Mouse (Mus musculus) frontal cortex, adult 2 months (tissue): ENCODE measurements around the gene Lsp1. TPM values are rescaled to one million over a fixed set of nuclear protein-coding genes. Genes with fewer than 3 reads are reported as not detected.

Experiments used
- DNase-seq, 2 experiments: peaks; one replicate each; pipeline ENCODE4 v3.0.0; 2022; ENCODE audit warnings: low spot score in 1 of 2; ENCODE audit errors: extremely low spot score in 1 of 2
- polyA plus RNA-seq: library from polyadenylated mRNA; depleted of rRNA; stranded (reverse); fragments of >200 nt; gene quantifications from 2 replicates; pipeline ENCODE4 v1.2.3, GENCODE M21; 2012

The Lsp1 gene
- polyA plus RNA-seq, 1 experiment, result 11.0 TPM

DNA sequence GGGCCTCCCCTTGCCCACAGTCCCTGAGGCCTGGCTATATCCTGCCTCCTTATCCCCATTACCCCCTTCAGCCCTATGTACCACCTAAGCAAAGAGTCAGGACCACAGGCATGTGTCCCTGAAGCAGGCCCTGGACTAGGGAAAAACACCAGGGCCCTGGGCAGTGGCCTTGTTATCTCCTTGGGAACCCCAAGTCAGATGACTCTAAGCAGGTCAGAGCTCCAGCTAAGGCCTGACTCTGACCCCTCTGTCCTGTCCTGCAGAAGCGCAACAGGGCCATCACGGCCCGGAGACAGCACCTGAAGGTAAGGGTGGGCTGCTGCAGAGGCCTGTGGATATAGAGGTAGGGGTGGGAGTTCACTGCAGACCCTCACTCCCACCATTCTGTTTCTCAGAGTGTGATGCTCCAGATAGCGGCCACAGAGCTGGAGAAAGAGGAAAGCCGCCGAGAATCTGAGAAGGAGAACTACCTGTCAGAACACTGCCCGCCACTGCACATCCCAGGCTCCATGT lies 17.6 kb upstream of the Lsp1 start:
- no peak for DNase-seq

DNA sequence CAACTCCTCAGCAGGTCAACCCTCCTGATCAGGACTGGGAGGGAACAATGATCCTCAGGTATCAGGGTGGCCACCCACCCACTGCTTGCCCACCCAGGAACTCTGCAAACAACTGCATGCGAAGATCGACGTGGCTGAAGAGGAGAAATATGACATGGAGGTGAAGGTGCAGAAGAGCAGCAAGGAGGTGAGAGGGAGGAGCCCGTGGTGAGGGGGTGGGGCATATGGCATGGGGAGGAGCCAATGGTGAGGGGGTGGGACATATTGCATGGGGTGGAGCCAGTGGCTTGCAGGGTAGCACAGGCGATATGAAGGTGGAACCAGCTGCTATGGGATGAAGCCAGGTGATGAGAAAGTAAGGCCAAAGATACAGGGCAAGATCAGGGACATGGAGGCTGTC lies 17.1 kb upstream of the Lsp1 start:
- no peak for DNase-seq

DNA sequence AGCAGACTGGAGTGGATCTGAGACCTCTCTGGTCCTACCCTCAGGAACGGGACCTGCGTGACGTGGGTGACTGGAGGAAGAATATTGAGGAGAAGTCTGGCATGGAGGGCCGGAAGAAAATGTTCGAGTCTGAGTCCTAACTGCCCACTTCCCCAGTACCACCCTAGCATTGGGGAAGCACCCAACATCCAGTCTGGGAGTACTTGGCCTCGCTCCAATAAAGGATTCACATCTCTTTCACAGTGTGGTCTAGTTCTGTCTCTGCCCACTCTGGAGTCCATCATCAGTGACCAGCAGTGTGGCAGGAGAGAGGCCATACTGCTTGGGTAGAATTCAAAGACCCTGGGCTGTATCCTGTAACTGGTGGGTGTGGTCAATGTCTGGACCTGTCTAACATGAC lies 16.4 kb upstream of the Lsp1 start:
- no peak for DNase-seq

DNA sequence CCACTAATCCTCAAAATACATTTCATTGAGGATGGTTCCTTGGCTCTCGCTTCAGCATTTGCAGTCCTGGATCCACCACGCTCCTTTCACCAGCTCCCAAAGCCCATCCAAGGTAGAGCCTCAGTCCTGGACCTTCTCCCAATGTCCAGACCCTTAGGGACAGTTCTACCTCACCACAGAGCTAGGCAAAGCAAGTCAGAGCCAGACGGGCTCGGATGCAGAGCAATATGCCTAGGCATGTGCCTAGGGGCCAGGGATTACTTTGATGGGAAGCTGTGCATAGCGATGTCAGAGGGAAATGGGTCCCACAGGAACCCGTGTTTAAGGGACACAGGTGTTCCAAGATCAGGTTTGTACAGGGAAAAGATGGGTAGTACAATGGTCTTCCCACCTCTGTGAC lies 15.3 kb upstream of the Lsp1 start:
- DNase-seq, result no peak

DNA sequence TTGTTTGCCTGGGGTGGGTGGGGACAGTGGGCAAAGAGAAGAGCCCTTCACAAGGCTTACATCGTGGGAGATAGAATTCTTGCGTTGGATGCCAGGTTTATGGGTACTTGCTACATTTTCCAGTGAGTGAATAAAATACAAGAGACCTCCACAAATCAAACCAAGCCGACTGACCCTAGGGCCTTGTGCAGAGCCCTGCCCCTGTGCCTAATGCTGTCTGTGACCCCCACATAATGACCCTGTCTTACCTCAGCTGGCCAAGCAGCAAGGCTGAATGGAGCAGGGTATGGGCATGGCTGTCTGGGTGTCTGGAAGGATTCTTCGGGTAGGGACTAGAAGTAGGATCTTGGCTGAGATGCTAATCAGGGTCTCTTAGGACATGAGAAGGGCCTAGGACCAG lies 14.3 kb upstream of the Lsp1 start:
- DNase-seq, result no peak

DNA sequence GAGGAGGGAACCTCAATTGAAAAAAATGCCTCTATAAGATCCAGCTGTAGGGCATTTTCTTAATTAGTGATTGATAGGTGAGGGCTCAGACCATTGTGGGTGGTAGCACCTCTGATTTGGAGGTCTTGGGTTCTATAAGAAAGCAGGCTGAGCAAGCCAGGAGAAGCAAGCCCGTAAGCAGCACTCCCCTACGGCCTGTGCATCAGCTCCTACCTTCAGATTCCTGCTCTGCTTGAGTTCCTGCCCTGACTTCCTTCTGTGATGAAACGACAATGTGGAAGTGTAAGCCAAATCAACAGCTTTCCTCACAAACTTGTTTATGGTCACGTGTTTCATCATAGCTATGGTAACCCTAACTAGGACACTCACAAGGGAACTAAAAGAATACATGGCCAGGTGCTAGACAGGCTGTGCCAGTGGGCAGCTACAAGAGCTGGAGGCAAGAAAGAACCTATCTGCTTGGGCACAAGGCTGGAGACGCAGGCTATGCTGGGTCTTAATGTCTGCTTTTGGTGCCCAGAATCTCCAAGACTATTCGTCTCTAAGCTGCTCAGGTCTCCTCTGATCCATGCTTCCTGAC lies 11.5 kb upstream of the Lsp1 start:
- DNase-seq, result no peak

DNA sequence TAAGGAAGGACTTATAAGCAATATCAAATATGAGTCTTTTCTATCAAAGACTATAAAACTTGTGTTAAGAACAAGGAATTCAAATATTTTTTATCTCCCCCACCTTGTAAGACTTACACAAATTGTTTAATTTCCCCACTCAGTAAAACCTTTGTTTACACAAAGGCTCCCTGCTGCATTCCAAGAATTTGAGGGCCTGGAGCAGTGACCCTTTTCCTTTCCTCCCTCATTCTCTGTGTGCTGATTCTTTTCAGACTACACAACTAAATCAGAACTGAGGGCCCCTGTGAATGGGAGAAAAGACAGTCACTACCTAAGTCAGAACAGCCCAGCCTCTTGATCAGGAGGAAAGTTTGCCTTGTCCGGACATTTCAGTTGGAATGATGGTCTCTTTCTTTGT lies 5.9 kb upstream of the Lsp1 start:
- no peak for DNase-seq

DNA sequence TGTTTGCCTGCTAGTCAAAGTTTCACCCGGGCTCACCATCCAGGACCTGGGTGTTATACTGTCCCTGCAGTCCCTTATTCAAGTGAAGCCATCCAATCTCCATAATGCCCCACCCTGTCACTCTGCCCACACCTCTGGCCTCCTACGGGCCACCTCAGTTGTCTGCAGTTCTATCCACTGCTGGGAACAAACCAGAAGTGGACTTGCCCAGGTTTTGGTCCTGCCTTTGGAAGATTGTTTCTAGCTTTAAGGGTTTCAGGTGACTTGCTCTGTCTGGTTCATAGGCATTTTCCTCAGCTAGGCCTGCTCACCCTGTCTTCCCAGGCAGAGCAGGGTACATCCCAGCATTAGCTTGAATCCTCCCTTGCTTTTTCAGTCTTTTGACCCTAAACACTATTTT lies 5.4 kb upstream of the Lsp1 start:
- DNase-seq, result no peak

DNA sequence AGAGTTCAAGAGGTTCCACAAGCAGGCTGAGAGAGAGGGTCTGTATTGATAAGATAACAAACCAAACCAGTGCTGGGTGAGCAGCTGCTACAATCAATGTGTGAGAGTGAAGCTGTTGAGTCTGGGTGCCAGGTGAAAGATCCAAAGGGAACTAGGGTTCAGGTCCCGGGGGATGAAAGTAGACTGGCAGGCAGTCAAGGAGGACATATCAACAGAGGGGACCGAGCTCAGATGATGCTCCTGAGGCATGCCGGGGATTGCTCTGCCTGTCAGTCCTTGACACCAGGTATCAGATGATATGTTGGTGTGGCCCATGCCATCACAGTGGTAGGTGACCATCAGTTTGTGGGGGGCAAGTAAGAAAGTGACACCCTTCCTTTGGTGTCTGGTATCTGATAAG lies 3.8 kb upstream of the Lsp1 start:
- no peak for DNase-seq

DNA sequence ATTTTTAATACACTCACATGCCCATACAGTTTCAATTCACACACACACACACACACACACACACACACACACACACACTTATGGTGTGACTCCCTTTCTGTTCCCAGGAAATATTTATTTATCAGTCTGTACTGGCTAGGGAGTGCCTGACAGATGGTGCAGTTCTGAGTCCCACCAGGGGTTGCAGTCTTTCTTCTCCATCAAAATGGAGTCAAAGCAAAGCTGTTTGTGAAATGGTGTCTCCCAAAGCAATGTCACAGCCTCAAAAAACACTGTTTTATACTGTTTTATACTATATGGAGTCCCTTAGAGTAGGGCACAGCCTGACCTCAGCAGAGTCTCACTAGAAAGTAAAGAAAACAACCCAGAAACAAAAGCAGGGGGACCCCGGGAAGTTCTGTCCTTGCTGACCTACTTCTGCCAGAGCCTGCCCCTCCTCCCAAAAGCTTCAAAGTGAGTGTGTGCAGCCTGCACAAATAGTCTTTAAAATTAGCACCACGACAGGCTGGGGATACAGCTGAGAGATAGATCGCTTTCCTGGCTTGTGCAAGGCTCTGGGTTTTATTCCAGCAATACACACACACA lies 3.3 kb upstream of the Lsp1 start:
- DNase-seq, result peak in 1 of 2 experiments; percentile 36

DNA sequence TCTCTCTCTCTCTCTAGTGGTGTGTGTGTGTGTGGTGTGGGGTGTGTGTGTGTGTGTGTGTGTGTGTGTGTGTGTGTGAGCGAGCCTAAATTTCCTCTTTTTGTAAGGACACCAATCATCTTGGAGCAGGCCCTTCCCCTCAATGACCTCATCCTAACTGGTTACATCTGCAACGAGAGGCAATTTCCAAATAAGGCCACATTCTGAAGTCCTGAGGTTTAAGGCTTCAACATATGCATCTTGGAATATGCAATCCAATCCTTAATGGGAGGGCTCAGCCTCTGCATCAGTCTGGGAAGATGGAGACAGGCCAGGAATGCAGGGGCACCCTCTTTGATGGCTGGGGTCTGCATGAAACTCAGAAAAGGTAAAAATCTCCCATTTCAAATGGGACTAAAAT lies 2.6 kb upstream of the Lsp1 start:
- DNase-seq, result no peak

DNA sequence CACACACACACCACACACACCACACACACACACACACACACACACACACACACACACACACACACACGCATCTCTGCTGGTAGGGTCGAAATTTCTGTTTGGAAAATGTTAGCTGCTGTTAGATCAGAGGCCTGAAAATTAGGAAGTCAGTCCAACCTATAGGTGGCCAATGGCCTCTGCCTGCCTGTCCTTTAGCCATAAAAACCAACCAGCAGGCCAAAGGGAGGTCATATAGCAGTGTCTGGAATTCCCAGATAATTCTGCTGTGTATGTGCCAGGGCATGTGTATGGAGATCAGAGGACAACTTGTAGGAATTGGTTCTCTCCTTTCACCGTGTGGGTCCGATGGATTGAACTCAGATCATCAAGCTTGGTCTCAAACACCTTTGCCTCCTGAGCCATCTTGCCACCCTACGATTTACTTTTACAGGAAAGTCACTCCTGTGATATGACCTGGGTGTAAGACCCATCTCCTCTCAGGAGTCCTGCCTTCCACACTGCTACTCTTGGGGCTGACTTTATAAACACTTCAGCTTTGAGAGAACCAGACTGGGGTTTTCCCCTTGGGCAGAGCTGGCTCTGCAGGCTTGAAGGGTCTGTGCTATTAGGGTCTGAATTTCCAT lies 1.8 kb upstream of the Lsp1 start:
- no peak for DNase-seq

DNA sequence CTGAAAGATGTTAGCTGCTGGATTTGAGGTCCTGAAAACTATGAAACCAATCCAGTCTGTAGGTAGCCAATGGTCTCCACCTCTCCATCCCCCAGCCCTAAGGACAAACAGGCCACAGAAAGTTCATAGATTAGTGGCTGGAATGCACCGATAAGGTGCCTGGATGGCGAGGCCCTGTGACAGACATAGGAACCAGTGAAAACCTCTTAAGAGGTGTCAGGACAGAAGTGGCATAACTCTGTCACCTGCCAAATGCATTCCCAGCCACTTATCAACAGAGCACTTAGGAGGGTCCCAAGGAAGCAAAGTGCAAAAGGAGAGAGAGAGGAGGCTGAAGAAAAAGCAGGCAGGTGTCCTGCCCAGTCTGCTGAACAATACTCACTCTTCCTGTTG lies 1.3 kb upstream of the Lsp1 start:
- DNase-seq, result no peak

DNA sequence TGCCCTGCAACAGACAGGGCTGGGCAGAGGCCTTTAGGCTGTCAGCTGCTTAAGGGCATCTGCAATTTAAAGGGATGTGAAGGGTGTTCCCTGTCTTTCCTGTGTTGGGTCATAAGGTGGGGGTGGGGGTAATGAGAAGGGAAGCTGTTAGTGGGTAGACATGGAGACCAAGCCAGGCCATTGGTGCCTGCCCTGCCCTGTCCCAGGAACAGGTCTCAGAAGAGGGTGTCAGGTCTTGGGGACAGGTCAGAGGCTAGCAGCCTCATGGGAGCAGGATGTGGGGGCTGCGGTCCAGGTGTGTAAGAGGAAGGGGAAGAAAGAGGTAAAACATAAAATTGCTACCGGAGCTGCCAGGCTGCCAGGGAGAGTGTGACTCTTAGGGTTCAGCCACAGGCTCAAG lies 837 bp downstream of the Lsp1 start:
- DNase-seq, result no peak

DNA sequence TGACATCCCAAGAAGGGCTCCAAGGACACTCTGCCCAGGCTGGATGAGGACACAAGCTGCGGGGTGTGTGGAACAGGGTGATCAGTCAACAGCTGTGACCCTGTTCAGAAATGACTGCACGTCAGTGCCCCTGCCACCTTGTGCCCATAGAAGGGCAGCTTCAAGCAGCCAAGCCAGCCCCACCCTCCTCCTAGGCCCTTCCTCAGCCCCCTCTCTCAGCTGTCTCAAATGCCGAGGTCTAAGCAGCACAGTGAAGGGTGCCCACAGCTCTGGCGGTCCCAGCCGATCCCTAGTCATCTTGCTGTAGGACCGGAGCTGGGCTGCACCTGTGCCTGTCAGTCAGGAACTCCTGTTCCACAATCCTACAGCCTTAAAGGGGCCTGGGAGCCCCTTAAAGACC lies 1.6 kb downstream of the Lsp1 start:
- DNase-seq, result no peak

DNA sequence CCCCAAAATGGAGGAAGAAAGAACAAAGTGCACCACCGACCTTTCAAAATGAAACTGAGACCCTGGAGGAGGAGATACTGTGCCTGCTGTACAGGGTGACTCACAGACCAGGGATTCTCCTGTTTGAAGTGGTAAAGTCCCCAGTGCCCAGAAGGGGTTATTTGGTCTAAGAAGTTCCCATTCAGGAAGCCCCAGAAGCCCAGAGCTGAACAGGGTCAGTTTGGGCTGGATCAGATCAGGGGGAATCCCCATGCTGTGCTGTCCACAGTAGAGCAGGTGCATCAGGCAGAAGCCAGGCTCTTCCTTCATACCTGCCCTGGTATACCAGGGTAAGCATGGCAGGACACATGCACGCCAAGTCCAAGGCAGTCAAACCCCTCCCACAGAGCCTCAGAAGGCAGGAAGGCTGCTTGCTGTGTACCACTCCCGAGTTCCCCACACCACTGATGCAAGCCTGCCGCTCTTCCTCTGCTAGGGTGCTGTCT lies 2.0 kb downstream of the Lsp1 start:
- DNase-seq, result no peak

DNA sequence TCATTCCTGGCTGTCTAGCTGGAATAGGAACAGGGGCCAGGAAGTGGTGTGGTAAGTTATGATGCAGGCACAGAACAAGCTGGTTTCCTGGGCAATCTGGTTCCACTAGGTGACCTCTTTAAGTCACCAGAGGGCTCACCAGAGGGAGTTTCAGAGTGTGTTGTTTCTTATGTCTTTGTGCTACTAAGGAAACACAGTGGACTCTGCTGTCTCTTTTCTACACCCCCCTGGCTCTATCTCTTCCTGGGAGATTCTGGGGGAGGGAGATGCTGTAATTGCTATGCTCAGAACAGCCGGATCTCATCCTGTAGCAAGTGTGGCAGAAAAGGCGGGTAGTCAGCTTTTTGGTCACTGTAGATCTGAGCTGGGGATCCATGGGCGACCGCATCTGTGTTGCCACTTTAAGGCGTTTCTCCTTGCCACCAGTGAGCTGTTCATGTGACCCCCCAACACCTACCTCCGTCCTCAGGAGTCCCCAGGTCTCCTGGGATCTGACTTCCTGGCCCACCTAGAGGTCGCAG lies 9.6 kb downstream of the Lsp1 start:
- DNase-seq, result peak in 1 of 2 experiments; percentile 18

DNA sequence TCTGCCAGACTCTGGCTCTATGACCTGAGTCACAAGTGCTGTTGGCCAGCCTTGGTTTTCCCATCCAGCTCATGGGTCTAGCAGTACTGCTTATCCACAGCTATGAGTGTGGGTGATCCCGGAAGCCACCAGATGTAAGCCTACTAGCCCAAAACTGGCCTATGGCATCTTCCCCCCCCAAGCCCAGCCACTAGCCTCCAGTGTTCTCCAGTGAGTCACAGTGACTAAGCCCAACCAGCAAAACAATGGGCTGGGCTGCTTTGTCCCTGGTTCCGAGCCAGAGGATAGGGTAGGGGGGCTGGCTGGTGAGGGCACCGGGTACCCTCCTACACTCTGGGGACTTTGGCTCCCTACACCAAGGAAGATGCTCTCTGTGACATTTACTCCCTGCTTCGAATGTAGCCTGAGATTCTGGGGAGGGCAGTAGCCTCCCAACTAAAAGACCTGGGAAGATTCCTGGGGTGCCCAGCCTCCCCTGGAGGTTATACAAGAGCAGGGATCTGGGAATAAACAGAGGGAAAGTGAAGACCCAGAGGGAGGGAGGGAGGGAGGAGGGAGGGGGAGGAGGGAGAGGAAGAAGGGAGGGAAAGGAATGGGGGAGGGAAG lies 10.3 kb downstream of the Lsp1 start:
- no peak for DNase-seq

DNA sequence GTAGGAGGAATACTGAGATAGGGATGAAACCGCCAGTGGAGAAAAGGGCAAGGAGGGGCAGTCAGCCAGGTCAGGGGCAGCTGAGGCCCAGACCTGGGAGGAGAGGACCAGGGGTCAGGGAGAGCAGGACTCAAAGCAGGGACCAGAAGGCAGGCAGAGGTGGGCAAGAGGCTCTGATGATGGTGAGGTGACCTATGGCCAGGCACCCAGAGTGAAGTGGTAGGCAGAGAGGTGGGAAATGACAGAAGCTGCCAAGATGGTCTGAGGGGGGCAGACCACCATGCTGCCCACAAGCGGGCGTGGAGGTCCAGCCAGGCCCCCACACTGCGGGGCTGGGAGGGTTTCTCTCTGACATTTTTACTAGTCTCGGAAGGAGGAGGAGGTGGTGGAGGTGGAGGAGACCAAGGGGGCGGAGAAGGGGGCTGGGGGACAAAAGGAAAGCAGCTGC lies 10.8 kb downstream of the Lsp1 start:
- DNase-seq, result no peak

DNA sequence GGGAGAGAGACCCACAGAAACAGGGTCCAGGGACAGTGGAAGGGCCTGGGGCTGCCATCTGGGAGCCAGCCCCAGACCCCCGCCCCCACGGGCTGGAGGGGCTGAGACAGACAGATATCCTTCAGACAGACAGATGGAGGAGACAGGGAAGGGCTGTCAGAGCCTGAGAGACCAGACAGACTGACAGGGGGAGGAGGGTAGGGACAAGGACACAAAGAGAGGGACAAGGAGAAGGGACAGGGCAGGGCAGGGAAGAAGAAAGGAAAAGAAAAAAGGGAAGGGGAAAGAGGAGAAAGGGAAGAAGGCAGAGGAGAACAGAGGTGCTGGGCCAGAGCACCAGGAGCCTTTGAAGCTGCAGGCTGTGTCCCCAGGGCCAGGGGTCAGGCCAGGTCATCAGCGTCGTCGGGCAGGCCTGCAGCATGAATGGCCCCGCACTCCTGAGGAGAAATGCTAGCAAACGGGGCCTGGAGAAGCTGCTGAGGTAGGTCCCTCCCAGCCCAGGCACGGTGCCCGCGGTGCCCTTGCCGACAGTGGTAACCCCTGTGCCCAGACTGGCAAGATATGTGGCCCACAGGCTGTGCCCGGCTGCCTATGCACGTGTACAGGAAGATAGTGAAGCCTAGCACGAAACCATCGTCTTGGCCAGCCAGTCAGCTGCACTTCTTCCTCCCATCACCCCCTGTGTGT lies 11.4 kb downstream of the Lsp1 start:
- no peak for DNase-seq

DNA sequence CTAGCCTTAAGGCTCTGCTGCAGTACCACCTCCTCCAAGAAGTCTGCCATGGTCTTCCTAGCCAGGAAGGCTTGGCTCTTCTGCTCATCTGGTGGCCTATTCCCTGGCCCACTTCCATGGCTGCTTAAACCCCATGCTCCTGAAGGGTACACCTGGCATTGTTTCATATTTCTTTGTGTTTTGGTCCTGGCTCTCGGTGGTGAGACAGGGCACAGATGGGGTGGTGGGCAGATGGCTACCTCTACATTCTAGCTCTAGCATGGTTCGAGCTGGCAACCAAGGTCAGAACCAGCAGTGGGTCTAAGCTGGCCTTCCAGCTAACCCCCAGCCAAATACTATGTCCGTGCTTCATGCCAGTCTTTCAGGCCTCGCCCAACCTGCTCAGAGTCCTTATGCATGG lies 12.3 kb downstream of the Lsp1 start:
- DNase-seq, result no peak
